Mouse (Mus musculus) CH12F3 (cell line): Measurements from ENCODE around the gene Susd5.
"Not testable (repeated sequence)": the region's sequence is repeated elsewhere in the genome, so short reads cannot be mapped to it uniquely, and the experiment has no call there.

Experiments
- in situ Hi-C: fragments of 300-500 bp; cut with MboI; formaldehyde crosslinking; loops from 2 replicates; pipeline ENCODE4 v1.14.3; 2020; ENCODE audit warnings: low sequenced_read_pairs

Gene Susd5

GRCm38 (mm10) chr9:114068494-114069053 lies 11.6 kb downstream of the Susd5 start:
- in situ Hi-C loops = no loop called here

GRCm38 (mm10) chr9:114069372-114069771 lies 12.4 kb downstream of the Susd5 start:
- in situ Hi-C loops = no loop called here

DNA sequence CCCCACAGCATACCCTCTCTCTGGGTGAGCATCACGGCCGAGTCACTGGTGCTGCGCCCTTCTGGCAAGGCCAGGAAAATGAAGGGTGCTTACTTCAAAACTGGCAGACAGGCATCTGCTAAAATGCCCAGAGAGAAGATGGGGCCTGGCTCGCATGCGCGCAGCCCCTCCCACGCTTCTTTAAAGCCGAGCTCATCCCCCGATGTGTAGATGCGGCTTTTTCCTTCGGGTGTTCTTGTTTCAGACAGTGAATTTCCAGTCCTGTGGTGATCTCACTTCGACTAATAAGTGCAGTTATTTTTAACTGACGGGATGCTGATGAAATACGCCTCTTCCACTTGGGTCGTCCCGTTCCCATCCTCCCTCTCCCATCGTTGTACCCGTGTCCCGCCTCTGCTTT lies 16.7 kb downstream of the Susd5 start:
- in situ Hi-C loops = no loop called here

GRCm38 (mm10) chr9:114086422-114086821 lies 29.5 kb downstream of the Susd5 start:
- in situ Hi-C loops = no loop called here

- in situ Hi-C loops = no loop called here
Observed at GRCm38 (mm10) chr9:114087106-114087815, 30.3 kb downstream of the Susd5 start.

GRCm38 (mm10) chr9:114088885-114089284 lies 31.9 kb downstream of the Susd5 start:
- in situ Hi-C loops = not testable (repeated sequence)

DNA sequence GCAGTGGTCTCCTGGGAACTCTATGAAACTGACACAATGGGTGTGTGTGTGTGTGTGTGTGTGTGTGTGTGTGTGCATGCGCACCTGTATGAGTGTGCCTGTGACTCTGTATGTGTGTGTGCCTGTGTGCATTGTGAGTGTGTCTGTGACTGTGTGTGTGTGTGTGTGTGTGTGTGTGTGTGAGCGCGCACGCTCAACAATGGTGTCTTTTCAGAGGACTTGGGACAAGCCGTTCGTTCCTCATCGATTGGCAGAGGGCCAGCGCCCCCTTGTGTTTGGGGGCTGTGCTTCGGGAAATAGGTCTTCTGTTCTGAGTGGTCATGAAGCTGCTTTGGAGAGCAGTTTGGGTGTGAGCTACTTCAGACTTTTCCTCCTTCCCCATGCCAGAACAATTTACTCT lies 35.2 kb downstream of the Susd5 start:
- in situ Hi-C loops = not testable (repeated sequence)

DNA sequence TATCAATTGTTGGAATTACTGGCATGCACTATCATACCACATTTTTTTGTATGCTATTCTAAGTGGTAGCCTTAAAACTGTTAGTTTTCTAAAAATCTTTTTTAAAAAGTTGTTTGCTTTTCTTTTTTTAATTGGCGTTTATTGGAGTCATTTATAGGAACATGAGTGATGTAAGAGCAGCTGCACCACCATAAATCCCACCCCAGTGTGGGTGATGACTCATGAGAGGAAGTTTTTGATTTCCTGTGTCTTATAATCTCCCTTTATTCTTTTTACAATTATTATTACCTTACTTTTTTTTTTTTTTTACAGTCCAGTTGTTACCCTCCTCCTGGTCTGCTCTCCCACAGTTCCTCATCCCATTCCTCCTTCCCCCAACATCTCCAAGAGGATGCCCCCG lies 37.9 kb downstream of the Susd5 start:
- in situ Hi-C loops = no loop called here

DNA sequence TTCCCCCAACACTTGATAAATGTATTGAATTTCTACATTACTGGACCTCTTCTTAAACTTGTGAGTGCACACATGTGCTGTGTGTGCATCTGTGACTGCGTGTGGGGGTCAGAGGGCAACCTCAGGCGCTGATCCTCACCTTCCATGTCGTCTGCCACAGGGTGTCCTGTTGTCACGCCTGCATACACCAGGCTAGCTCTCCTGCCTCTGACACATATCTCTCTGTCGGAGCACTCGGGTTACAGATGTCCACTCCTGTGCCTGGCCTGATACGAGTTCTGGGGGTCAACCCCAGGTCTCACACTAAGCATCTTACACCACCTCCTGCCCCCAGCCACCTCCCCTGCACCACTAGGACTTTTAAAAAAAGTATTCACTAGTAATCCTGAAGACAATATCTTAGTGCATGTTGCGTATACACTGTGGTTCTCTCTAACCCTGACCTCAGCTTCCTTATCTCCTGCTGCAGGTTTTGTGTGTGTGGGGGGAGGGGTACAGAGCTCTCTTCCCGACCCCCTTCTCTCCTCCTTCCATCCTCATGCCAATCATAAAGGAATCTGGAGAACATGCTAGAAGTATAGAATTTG lies 41.9 kb downstream of the Susd5 start:
- in situ Hi-C loops = no loop called here

DNA sequence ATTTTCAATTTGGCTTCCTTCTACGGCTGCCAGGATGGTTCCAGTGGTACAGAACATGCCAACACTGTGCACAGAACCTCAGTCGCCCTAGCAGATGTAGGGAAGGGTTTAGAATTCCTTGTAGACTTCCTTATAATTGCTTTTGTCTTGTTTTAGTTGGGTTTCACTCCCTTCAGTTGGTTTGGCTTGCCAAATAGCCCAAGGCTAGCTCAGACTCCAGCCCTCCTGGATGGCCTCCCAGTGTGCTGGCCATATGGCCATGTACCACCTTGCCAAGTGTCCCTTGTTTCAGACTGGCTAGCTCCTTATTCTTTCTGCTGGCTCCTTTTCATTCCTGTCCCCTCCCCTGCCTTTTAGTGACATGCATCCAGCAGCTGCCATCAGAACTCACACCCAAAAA lies 53.3 kb downstream of the Susd5 start:
- in situ Hi-C loops = no loop called here

- in situ Hi-C loops = no loop called here
Observed at GRCm38 (mm10) chr9:114111161-114111560, 54.2 kb downstream of the Susd5 start.

DNA sequence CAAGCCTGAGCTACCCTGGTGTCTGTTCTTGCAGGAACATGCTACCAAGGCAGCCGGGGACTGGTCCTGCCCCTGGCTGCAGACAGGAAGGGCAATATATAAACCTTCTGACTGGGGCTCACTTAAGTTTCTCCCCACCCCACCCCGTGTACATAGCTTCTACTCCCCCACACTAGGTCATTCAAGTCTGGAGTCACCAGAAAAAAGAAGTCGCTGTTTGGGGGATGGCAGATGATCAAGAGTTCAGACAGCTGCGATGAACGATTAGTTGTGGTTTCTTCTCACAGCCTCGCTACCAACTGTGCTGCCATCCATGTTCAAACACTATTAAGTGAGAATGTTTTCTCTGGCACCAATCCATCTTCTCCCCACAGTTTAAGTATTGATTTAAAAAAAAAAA lies 55.3 kb downstream of the Susd5 start:
- in situ Hi-C loops = no loop called here

GRCm38 (mm10) chr9:114113911-114114623 lies 57.1 kb downstream of the Susd5 start:
- in situ Hi-C loops = no loop called here

DNA sequence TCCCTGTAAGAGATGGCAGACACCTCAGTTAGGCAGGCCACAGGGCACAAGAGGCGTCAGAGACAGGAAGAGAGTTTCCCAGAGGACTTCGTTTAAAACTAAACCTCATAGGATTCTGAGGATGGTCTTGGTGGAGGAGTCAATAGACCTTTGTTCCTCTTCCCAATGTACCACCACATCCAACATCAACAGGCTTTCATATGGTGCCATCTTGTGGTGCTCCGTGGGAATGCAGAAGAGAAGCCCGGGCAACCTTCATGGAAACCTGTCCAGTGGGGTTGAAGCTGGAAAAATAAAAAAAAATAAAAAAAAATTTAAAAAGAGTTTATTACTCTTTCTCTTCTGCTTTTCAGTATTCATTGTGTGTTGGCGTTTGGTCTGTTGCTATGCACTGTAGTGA lies 59.7 kb downstream of the Susd5 start:
- in situ Hi-C loops = not testable (repeated sequence)

- in situ Hi-C loops = not testable (repeated sequence)
Observed at GRCm38 (mm10) chr9:114122862-114123261, 65.9 kb downstream of the Susd5 start.

GRCm38 (mm10) chr9:114129273-114129835 lies 72.4 kb downstream of the Susd5 start:
- in situ Hi-C loops = not testable (repeated sequence)
